Mouse (Mus musculus) megakaryocyte, embryonic 14.5 days (primary cell): ENCODE data around the gene Sgce. TPM values are rescaled to one million over a fixed set of nuclear protein-coding genes. Genes with fewer than 3 reads are reported as not detected.
"Not testable (repeated sequence)": the region's sequence is repeated elsewhere in the genome, so short reads cannot be mapped to it uniquely, and the experiment has no call there.

Source experiments
- H3K27me3 ChIP-seq: replicated peaks from 2 replicates; pipeline ENCODE3; 2012; ENCODE audit warnings: inconsistent platforms
- H3K36me3 ChIP-seq: replicated peaks from 2 replicates; pipeline ENCODE3; 2012; ENCODE audit warnings: low read length, inconsistent platforms, mixed read lengths
- H3K4me1 ChIP-seq: 2 replicates; pipeline ENCODE4 v1.6.1; 2012; ENCODE audit warnings: inconsistent platforms
- H3K4me3 ChIP-seq: replicated peaks from 2 replicates; pipeline ENCODE3; 2012; ENCODE audit warnings: moderate library complexity, mild to moderate bottlenecking, inconsistent platforms
- H3K9me3 ChIP-seq: 2 replicates; pipeline ENCODE4 v1.6.1; 2012; ENCODE audit warnings: inconsistent platforms
- FLI1 ChIP-seq: IDR thresholded peaks from 2 replicates; pipeline ENCODE4 v1.6.1; 2012; ENCODE audit warnings: low read length, inconsistent platforms, mixed read lengths
- GATA1 ChIP-seq: IDR thresholded peaks from 3 replicates; pipeline ENCODE4 v1.6.1; 2012; ENCODE audit warnings: mixed read lengths, low read length, inconsistent platforms, borderline replicate concordance
- polyA plus RNA-seq: library from polyadenylated mRNA; stranded (reverse); fragments of >175 nt; gene quantifications from 2 replicates; pipeline ENCODE4 v1.2.3, GENCODE M21; 2012; ENCODE audit warnings: low replicate concordance; ENCODE audit not compliant: insufficient read depth

Gene Sgce
- 4.5 and 5.3 TPM in 2 replicates for polyA plus RNA-seq

GRCm38 (mm10) chr6:4746696-4747439, at the start of gene Sgce, which contains the start of gene Peg10:
Sgce (minus strand) TSS chr6:4747207.
Peg10 (plus strand) TSS chr6:4747306.
- no peaks in the 10 kb centered on the region for H3K36me3 ChIP-seq
- peaks cover 22% of the 10 kb centered on the region for H3K9me3 ChIP-seq
- H3K4me3 ChIP-seq: peak within 1 kb of the TSS; percentile 95
- H3K4me1 ChIP-seq: peaks cover 5% of the 10 kb centered on the region
- no peaks in the 10 kb centered on the region for H3K27me3 ChIP-seq
- TF ChIP-seq FLI1: no peak
- TF ChIP-seq GATA1: no peak

- H3K27me3 ChIP-seq: no peaks in the 10 kb centered on the region
- peaks cover 4% of the 10 kb centered on the region; the same call in 1 of the 2 replicates for H3K4me1 ChIP-seq
- H3K36me3 ChIP-seq: no peaks in the 10 kb centered on the region
- peaks cover 3% of the 10 kb centered on the region; the same call in 1 of the 2 replicates for H3K9me3 ChIP-seq
- TF ChIP-seq FLI1: no peak
- no peak for TF ChIP-seq GATA1
- no peak overlapping the region for H3K4me3 ChIP-seq
These were observed 49.3 kb upstream of the Sgce start for GRCm38 (mm10) chr6:4796281-4796680.

- H3K27me3 ChIP-seq: no peaks in the 10 kb centered on the region
- H3K4me3 ChIP-seq: no peak overlapping the region
- H3K36me3 ChIP-seq: no peaks in the 10 kb centered on the region
- no peaks in the 10 kb centered on the region for H3K9me3 ChIP-seq
- TF ChIP-seq FLI1: no peak
- no peak for TF ChIP-seq GATA1
- H3K4me1 ChIP-seq: no peaks in the 10 kb centered on the region
These were observed 15.2 kb upstream of the Sgce start for GRCm38 (mm10) chr6:4762252-4762651.

GRCm38 (mm10) chr6:4761415-4762142, 14.6 kb upstream of the Sgce start:
- H3K4me1 ChIP-seq, H3K27me3 ChIP-seq, H3K9me3 ChIP-seq, H3K4me3 ChIP-seq, H3K36me3 ChIP-seq: not testable (repeated sequence)

- Histone ChIP-seq H3K36me3 (peaks cover 5% of the 10 kb centered on the region), H3K4me1 (no peaks in the 10 kb centered on the region), H3K4me3 (no peak overlapping the region), H3K27me3 (no peaks in the 10 kb centered on the region), H3K9me3 (peaks cover 27% of the 10 kb centered on the region)
- TF ChIP-seq GATA1: no peak
- no peak for TF ChIP-seq FLI1
These were observed 7.9 kb upstream of the Sgce start for GRCm38 (mm10) chr6:4754886-4755285.

GRCm38 (mm10) chr6:4754286-4754685, 7.3 kb upstream of the Sgce start:
- H3K9me3 ChIP-seq: peaks cover 27% of the 10 kb centered on the region
- H3K27me3 ChIP-seq: no peaks in the 10 kb centered on the region
- no peak overlapping the region for H3K4me3 ChIP-seq
- H3K36me3 ChIP-seq: peaks cover 5% of the 10 kb centered on the region
- no peak for TF ChIP-seq FLI1
- no peak for TF ChIP-seq GATA1
- no peaks in the 10 kb centered on the region for H3K4me1 ChIP-seq

GRCm38 (mm10) chr6:4751355-4751754, 4.3 kb upstream of the Sgce start:
- H3K9me3 ChIP-seq: peaks cover 44% of the 10 kb centered on the region
- H3K4me3 ChIP-seq: no peak overlapping the region
- TF ChIP-seq GATA1 (no peak), FLI1 (no peak)

GRCm38 (mm10) chr6:4749091-4749490, 2.1 kb upstream of the Sgce start:
- Histone ChIP-seq H3K4me1 (peaks cover 5% of the 10 kb centered on the region), H3K4me3 (peak overlapping the region; percentile 95), H3K27me3 (no peaks in the 10 kb centered on the region), H3K9me3 (peaks cover 22% of the 10 kb centered on the region), H3K36me3 (no peaks in the 10 kb centered on the region)
- TF ChIP-seq GATA1: no peak
- TF ChIP-seq FLI1: no peak

More at GRCm38 (mm10) chr6:4751355-4751754, 4.3 kb upstream of the Sgce start:
- H3K4me1 ChIP-seq: peaks cover 5% of the 10 kb centered on the region
- no peaks in the 10 kb centered on the region for H3K27me3 ChIP-seq
- H3K36me3 ChIP-seq: peaks cover 5% of the 10 kb centered on the region

- H3K36me3 ChIP-seq: no peaks in the 10 kb centered on the region
- no peaks in the 10 kb centered on the region for H3K27me3 ChIP-seq
- peaks cover 5% of the 10 kb centered on the region for H3K4me1 ChIP-seq
- TF ChIP-seq GATA1: no peak
- no peak for TF ChIP-seq FLI1
- H3K9me3 ChIP-seq: peaks cover 22% of the 10 kb centered on the region
- peak overlapping the region; percentile 95 for H3K4me3 ChIP-seq
These were observed 1.5 kb upstream of the Sgce start for GRCm38 (mm10) chr6:4748506-4748961.
